Mouse (Mus musculus) CD4-positive, CD25-positive, alpha-beta regulatory T cell (primary cell): ENCODE data around the gene Cass4. TPM values are rescaled to one million over a fixed set of nuclear protein-coding genes. Genes with fewer than 3 reads are reported as not detected.

Source experiments
- polyA plus RNA-seq: library from polyadenylated mRNA; unstranded; fragments of 100-300 nt; shearing (Covaris generic); gene quantifications from one replicate; pipeline ENCODE4 v1.2.1, GENCODE M21; 2017

Cass4 gene
- polyA plus RNA-seq = 3.7 TPM

GRCm38 (mm10) chr2:172393391-172394051 is at the start of gene Cass4:
Cass4 (plus strand) TSS chr2:172393794.

GRCm38 (mm10) chr2:172345258-172345738 is 48.3 kb upstream of the Cass4 start, which contains the start of gene Fam210b:
Fam210b (plus strand) TSS chr2:172345565.

GRCm38 (mm10) chr2:172370411-172371223 is 23.0 kb upstream of the Cass4 start, which contains the start of the genes Aurka and Cstf1:
Aurka (minus strand) TSS chr2:172370535.
Cstf1 (plus strand) TSS chr2:172370681.

GRCm38 (mm10) chr2:172439843-172440639 is 46.4 kb downstream of the Cass4 start, which contains the start of gene Rtf2:
Rtf2 (plus strand) TSS chr2:172440556.

GRCm38 (mm10) chr2:172458496-172458895 is 64.9 kb downstream of the Cass4 start, which contains the start of gene Gcnt7:
Gcnt7 (minus strand) TSS chr2:172458596.

GRCm38 (mm10) chr2:172472318-172472717 is 78.7 kb downstream of the Cass4 start, which contains the start of gene Fam209:
Fam209 (plus strand) TSS chr2:172472520.

Other genes starting within 250 kb of the Cass4 start
- gene Mc3r, start 145.3 kb upstream of the Cass4 start, polyA plus RNA-seq = not detected
- 17.4 TPM for gene Fam210b, start 48.2 kb upstream of the Cass4 start, polyA plus RNA-seq
- gene Aurka, start 23.3 kb upstream of the Cass4 start, polyA plus RNA-seq = 4.3 TPM
- 33.3 TPM for gene Cstf1, start 23.1 kb upstream of the Cass4 start, polyA plus RNA-seq
- 122 TPM for gene Rtf2, start 46.8 kb downstream of the Cass4 start, polyA plus RNA-seq
- gene Gcnt7, start 64.8 kb downstream of the Cass4 start, polyA plus RNA-seq = 4.2 TPM
- 1.5 TPM for gene Fam209, start 78.7 kb downstream of the Cass4 start, polyA plus RNA-seq
- 0.08 TPM for gene Tfap2c, start 155.8 kb downstream of the Cass4 start, polyA plus RNA-seq